Comparison of ENCODE assay signal across 27 mouse cellular contexts in the genomic region with DNA sequence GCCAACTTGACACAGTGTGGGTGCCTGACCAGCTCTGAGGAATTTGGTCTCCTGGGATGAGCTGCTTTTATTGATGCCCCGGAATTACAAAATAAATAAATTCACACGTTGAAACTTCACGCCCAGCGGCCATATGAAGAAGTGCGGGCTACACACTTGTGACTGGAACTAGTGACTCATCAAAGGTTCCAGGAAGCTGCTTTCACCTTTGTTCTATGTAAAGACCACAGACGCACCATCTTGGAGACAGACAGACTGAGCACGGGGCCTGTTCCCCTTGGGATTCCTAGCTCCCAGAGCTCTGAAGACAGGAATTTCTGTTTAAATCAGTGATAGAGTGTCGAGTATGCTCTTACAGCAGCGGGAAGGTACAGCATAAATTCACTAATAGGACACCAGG. TPM values are rescaled to one million over a fixed set of nuclear protein-coding genes. Genes with fewer than 3 reads are reported as not detected.
DNase-seq lines count a peak whose midpoint lies in the region; ATAC-seq and TF ChIP-seq lines count a peak whose summit lies in the region.
"Had no signal": no experiment of that assay in that cellular context is flagged by ENCODE, and none has a peak within 500 bp of the region (broad histone marks: within the 10 kb centered on the region; RNA-seq: fewer than 3 reads in every experiment).

No protein-coding gene starts in this region.

- peak; percentile 17; the same call in 1 of the 2 replicates for TF ChIP-seq CTCF in kidney, postnatal 0 days (IDR thresholded peaks at IDR 0.05; ENCODE audit: low read depth)
- peak; percentile 4; the same call in 1 of the 2 replicates for TF ChIP-seq CTCF in brain, embryonic 14.5 days (IDR thresholded peaks at IDR 0.05; ENCODE audit: borderline replicate concordance, extremely low read depth, insufficient read depth, insufficient read length)
- TF ChIP-seq CTCF in small intestine, adult 2 months (IDR thresholded peaks at IDR 0.05; ENCODE audit: extremely low read depth, insufficient read length, insufficient replicate concordance, low read depth, low read length), result peak; percentile 48; the same call in 1 of the 2 replicates

- H3K27me3 ChIP-seq in kidney, postnatal 0 days (ENCODE audit: insufficient read depth, low read length), result no peaks in the 10 kb centered on the region
- no peaks in the 10 kb centered on the region for H3K27me3 ChIP-seq in small intestine, adult 2 months (ENCODE audit: control insufficient read depth, insufficient read depth, low read length)
- H3K27me3 ChIP-seq: forebrain, embryonic 13.5 days; heart, embryonic 13.5 days; hindbrain, embryonic 15.5 days; neural tube, embryonic 12.5 days had no signal

- TF ChIP-seq POLR2A in brain, embryonic 14.5 days (IDR thresholded peaks at IDR 0.05; ENCODE audit: borderline replicate concordance, extremely low read depth, insufficient read depth, insufficient read length, poor library complexity, severe bottlenecking), result no peak
- TF ChIP-seq POLR2A in small intestine, adult 2 months (IDR thresholded peaks at IDR 0.05; ENCODE audit: low read depth, low read length), result no peak

- peak; percentile 27 for DNase-seq in kidney, postnatal 0 days (ENCODE audit: low spot score)
- DNase-seq in kidney, postnatal 4 days, result no peak
- DNase-seq in CD4-positive, CD25-positive, alpha-beta regulatory T cell, adult 2 months (ENCODE audit: low read depth, low spot score), result peak; percentile 70
- no peak for DNase-seq in brain, embryonic 14.5 days (ENCODE audit: low read depth)
- no peak for DNase-seq in ovary, postnatal 36 days (ENCODE audit: low spot score)
- no peak for DNase-seq in heart, postnatal 14 days
- DNase-seq: adrenal gland, postnatal 36 days; cerebellum, adult 2 months; cerebellum, postnatal 36 days; gastrocnemius, postnatal 10 days; heart, adult 11 months; heart, postnatal 4 days; kidney, adult 18-20 months; kidney, postnatal 10 days; lung, adult 18-20 months; right cerebral cortex, postnatal 25 days; thymus, postnatal 14 days had no signal

- WGBS in kidney, postnatal 0 days, result 48% methylated on average over 9 of the region's 9 CpGs
- WGBS in small intestine, adult 2 months, result 48% methylated on average over 9 of the region's 9 CpGs

- no peak overlapping the region for H3K4me3 ChIP-seq in kidney, postnatal 0 days (replicated peaks; ENCODE audit: low read depth, low read length)
- no peak overlapping the region for H3K4me3 ChIP-seq in small intestine, adult 2 months (ENCODE audit: low read depth, low read length)
- H3K4me3 ChIP-seq: embryonic facial prominence, embryonic 10.5 days; forebrain, embryonic 13.5 days; heart, embryonic 13.5 days; hindbrain, embryonic 15.5 days; left cerebral cortex, adult 2 months; neural tube, embryonic 12.5 days had no signal

- ATAC-seq in kidney, postnatal 0 days (replicated peaks; ENCODE audit: low FRiP score, low read depth), result no peak
- no peak for ATAC-seq in monocyte, adult 5-6 weeks (replicated peaks; ENCODE audit: insufficient number of reproducible peaks, low FRiP score, low TSS enrichment, poor library complexity, severe bottlenecking)
- ATAC-seq: forebrain, embryonic 13.5 days had no signal

- no peaks in the 10 kb centered on the region for H3K9me3 ChIP-seq in kidney, postnatal 0 days (replicated peaks; ENCODE audit: low read length)

- no peak overlapping the region for H3K27ac ChIP-seq in kidney, postnatal 0 days
- no peak overlapping the region for H3K27ac ChIP-seq in small intestine, adult 2 months (ENCODE audit: insufficient read depth, low read depth, low read length)
- H3K27ac ChIP-seq: embryonic facial prominence, embryonic 10.5 days; forebrain, embryonic 13.5 days; heart, embryonic 13.5 days; hindbrain, embryonic 15.5 days; left cerebral cortex, adult 2 months; neural tube, embryonic 12.5 days had no signal

- H3K4me2 ChIP-seq in kidney, postnatal 0 days (ENCODE audit: low read length), result no peak overlapping the region
- H3K4me2 ChIP-seq: forebrain, embryonic 13.5 days; heart, embryonic 13.5 days; hindbrain, embryonic 15.5 days; liver, embryonic 11.5 days; neural tube, embryonic 12.5 days had no signal

- no peaks in the 10 kb centered on the region for H3K36me3 ChIP-seq in kidney, postnatal 0 days (ENCODE audit: insufficient read depth, low read length)
- no peaks in the 10 kb centered on the region for H3K36me3 ChIP-seq in small intestine, adult 2 months (ENCODE audit: control insufficient read depth, insufficient read depth, low read length)
- H3K36me3 ChIP-seq: heart, embryonic 13.5 days; hindbrain, embryonic 15.5 days; neural tube, embryonic 12.5 days had no signal

- intact Hi-C loops in heart, postnatal 14 days (cut with DNase I), result no loop called here

- no peak overlapping the region for H3K9ac ChIP-seq in kidney, postnatal 0 days (ENCODE audit: low read depth, low read length)
- H3K9ac ChIP-seq: forebrain, embryonic 13.5 days; heart, embryonic 13.5 days; hindbrain, embryonic 15.5 days; neural tube, embryonic 12.5 days had no signal

- H3K4me1 ChIP-seq in kidney, postnatal 0 days (replicated peaks; ENCODE audit: insufficient read depth, low read length), result no peaks in the 10 kb centered on the region
- no peaks in the 10 kb centered on the region for H3K4me1 ChIP-seq in small intestine, adult 2 months (ENCODE audit: control insufficient read depth, insufficient read depth, insufficient read length, low read length)
- H3K4me1 ChIP-seq: embryonic facial prominence, embryonic 10.5 days; forebrain, embryonic 13.5 days; neural tube, embryonic 12.5 days had no signal

RNA-seq across cellular contexts. Expression of a gene that starts 31.4 kb away (rescaled TPM):
- polyA plus RNA-seq in kidney, postnatal 0 days (2015; fragmentation: Nextera tagmentation; extraction: Ambion mirVana), result 2.9 and 3.1 TPM in 2 replicates
- 0.49 and 0.55 TPM in 2 replicates for polyA plus RNA-seq in brain, embryonic 14.5 days (2012; rRNA removed)
- polyA plus RNA-seq in small intestine, adult 2 months (2012; rRNA removed), result 0.14 and 0.15 TPM in 2 replicates
- not detected in 3 replicates for total RNA-seq in monocyte, adult 5-6 weeks (2017)
- total RNA-seq in heart, postnatal 14 days (2021), result under 1 TPM; 0.76 to 0.83 TPM
- total RNA-seq: G1E had no signal
- polyA plus RNA-seq: G1E had no signal

RNA-seq across cellular contexts. Expression of a gene that starts 31.6 kb away (rescaled TPM):
- 38.0 and 46.3 TPM in 2 replicates for polyA plus RNA-seq in kidney, postnatal 0 days (2015; fragmentation: Nextera tagmentation; extraction: Ambion mirVana)
- polyA plus RNA-seq in brain, embryonic 14.5 days (2012; rRNA removed), result 22.9 and 30.1 TPM in 2 replicates
- polyA plus RNA-seq in small intestine, adult 2 months (2012; rRNA removed), result 2.7 and 2.8 TPM in 2 replicates
- total RNA-seq in monocyte, adult 5-6 weeks (2017), result 45.7 to 57.2 TPM (median 48.0 TPM) in 3 replicates
- 1 to 10 TPM; 7.9 to 8.6 TPM for total RNA-seq in heart, postnatal 14 days (2021)

Comparison
In these comparisons a context has a peak if more than half of its experiments do, and no peak if none do; other contexts are left out.
1. DNase-seq: peak in kidney, postnatal 0 days (single experiment) and CD4-positive, CD25-positive, alpha-beta regulatory T cell, adult 2 months (single experiment); none in kidney, postnatal 4 days (0 of 2), brain, embryonic 14.5 days (single experiment), ovary, postnatal 36 days (single experiment) and heart, postnatal 14 days (0 of 2).
2. Peak in every context shown above with its lines, with median percentiles within 50 percentile points of each other: CTCF ChIP-seq.